Comparison of ENCODE assay signal across 9 mouse cellular contexts in genomic region chr5:30998306-30998705, GRCm38 (mm10). TPM values are rescaled to one million over a fixed set of nuclear protein-coding genes. Genes with fewer than 3 reads are reported as not detected.
DNase-seq lines count a peak whose midpoint lies in the region; ATAC-seq and TF ChIP-seq lines count a peak whose summit lies in the region.
"Had no signal": no experiment of that assay in that cellular context is flagged by ENCODE, and none has a peak within 500 bp of the region (broad histone marks: within the 10 kb centered on the region; RNA-seq: fewer than 3 reads in every experiment).

No protein-coding gene starts in this region.

- H3K4me2 ChIP-seq in hindbrain, postnatal 0 days (ENCODE audit: low read depth, low read length), result no peak overlapping the region
- H3K4me2 ChIP-seq in liver, postnatal 0 days (ENCODE audit: low read depth, low read length), result no peak overlapping the region
- H3K4me2 ChIP-seq: midbrain, embryonic 12.5 days had no signal

- no peak overlapping the region for H3K9ac ChIP-seq in hindbrain, postnatal 0 days (replicated peaks; ENCODE audit: low read length)
- H3K9ac ChIP-seq in liver, postnatal 0 days (replicated peaks), result no peak overlapping the region
- H3K9ac ChIP-seq: midbrain, embryonic 12.5 days had no signal

- TF ChIP-seq CTCF in bone marrow, adult 2 months (IDR thresholded peaks at IDR 0.05; ENCODE audit: control insufficient read depth, insufficient read depth, low read length), result peak; percentile 81
- peak; percentile 74 for TF ChIP-seq CTCF in hindbrain, postnatal 0 days (IDR thresholded peaks at IDR 0.05; ENCODE audit: low read depth)
- TF ChIP-seq CTCF in liver, postnatal 0 days (IDR thresholded peaks at IDR 0.05; ENCODE audit: low read depth), result peak; percentile 88

- no peak for TF ChIP-seq EP300 in liver, postnatal 0 days (IDR thresholded peaks at IDR 0.05; ENCODE audit: low read depth)

- 26% methylated on average over 5 of the region's 5 CpGs for WGBS in bone marrow, adult 2 months
- 26% methylated on average over 5 of the region's 5 CpGs for WGBS in hindbrain, postnatal 0 days
- 26% methylated on average over 5 of the region's 5 CpGs for WGBS in liver, postnatal 0 days (ENCODE audit: insufficient replicate concordance)

- no peaks in the 10 kb centered on the region for H3K9me3 ChIP-seq in hindbrain, postnatal 0 days (ENCODE audit: low read length)
- no peaks in the 10 kb centered on the region for H3K9me3 ChIP-seq in liver, postnatal 0 days (ENCODE audit: low read length)
- H3K9me3 ChIP-seq: midbrain, embryonic 12.5 days had no signal

- intact Hi-C loops in heart, postnatal 10 days (cut with DNase I), result loop anchor here (1.0 to 5.0 kb wide), 2 partner anchors 68 to 131 kb away; partner anchors contain the start of gene Tmem214
- intact Hi-C loops in heart, postnatal 25 days (cut with DNase I), result loop anchor here (2.0 kb wide), 1 partner anchor 190 kb away; no protein-coding TSS in a partner anchor

- no peak overlapping the region for H3K27ac ChIP-seq in bone marrow, adult 2 months (ENCODE audit: control insufficient read depth, insufficient read depth, low read depth, low read length, poor library complexity)
- no peak overlapping the region for H3K27ac ChIP-seq in hindbrain, postnatal 0 days
- H3K27ac ChIP-seq in liver, postnatal 0 days (ENCODE audit: low read depth), result no peak overlapping the region
- H3K27ac ChIP-seq: midbrain, embryonic 12.5 days had no signal

- DNase-seq in heart, postnatal 10 days, result peak; percentile 28 to 49
- DNase-seq in heart, postnatal 25 days (ENCODE audit: low spot score), result no peak
- peak; percentile 35 to 47 for DNase-seq in CD8-positive naive resting alpha-beta T cell, adult 2 months (ENCODE audit: low read depth in 2 of 2, low spot score in 2 of 2)
- peak; percentile 61 for DNase-seq in hindbrain, postnatal 0 days (ENCODE audit: low spot score)
- peak; percentile 77 for DNase-seq in liver, postnatal 0 days
- DNase-seq in spleen, postnatal 4 days (ENCODE audit: low spot score in 2 of 2), result peak; percentile 33 to 72
- no peak for DNase-seq in frontal cortex, postnatal 14 days (ENCODE audit: low spot score in 2 of 2)

- TF ChIP-seq POLR2A in bone marrow, adult 2 months (IDR thresholded peaks at IDR 0.05; ENCODE audit: borderline replicate concordance, control insufficient read depth, low read depth, low read length), result no peak

- H3K4me1 ChIP-seq in bone marrow, adult 2 months (ENCODE audit: control insufficient read depth, insufficient read depth, low read length), result no peaks in the 10 kb centered on the region
- no peaks in the 10 kb centered on the region for H3K4me1 ChIP-seq in hindbrain, postnatal 0 days (ENCODE audit: insufficient read depth, low read length)
- 0 out of 2 replicates have a peak, but pooled peaks cover 3% of the 10 kb centered on the region for H3K4me1 ChIP-seq in liver, postnatal 0 days (ENCODE audit: insufficient read depth)
- H3K4me1 ChIP-seq: midbrain, embryonic 12.5 days had no signal

- H3K4me3 ChIP-seq in bone marrow, adult 2 months (replicated peaks; ENCODE audit: control insufficient read depth, low read depth, low read length), result no peak overlapping the region
- no peak overlapping the region for H3K4me3 ChIP-seq in hindbrain, postnatal 0 days (ENCODE audit: low read length)
- H3K4me3 ChIP-seq in liver, postnatal 0 days (ENCODE audit: low read depth, low read length), result no peak overlapping the region
- H3K4me3 ChIP-seq: midbrain, embryonic 12.5 days had no signal

- no peaks in the 10 kb centered on the region for H3K36me3 ChIP-seq in hindbrain, postnatal 0 days (ENCODE audit: insufficient read depth, low read length)
- H3K36me3 ChIP-seq in liver, postnatal 0 days (replicated peaks; ENCODE audit: insufficient read depth, low read length), result no peaks in the 10 kb centered on the region
- H3K36me3 ChIP-seq: midbrain, embryonic 12.5 days had no signal

- no peaks in the 10 kb centered on the region for H3K27me3 ChIP-seq in hindbrain, postnatal 0 days (ENCODE audit: insufficient read depth, low read length)
- no peaks in the 10 kb centered on the region for H3K27me3 ChIP-seq in liver, postnatal 0 days (ENCODE audit: insufficient read depth, low read length)
- H3K27me3 ChIP-seq: midbrain, embryonic 12.5 days had no signal

- no peak for ATAC-seq in hindbrain, postnatal 0 days
- ATAC-seq in liver, postnatal 0 days, result 0 out of 2 replicates have a peak, but pooled peaks have one; percentile 42

RNA-seq across cellular contexts. Expression of gene Tcf23, which starts 29.8 kb away (rescaled TPM):
- total RNA-seq in heart, postnatal 10 days (2021), result under 1 TPM; 0.15 to 0.53 TPM
- total RNA-seq in heart, postnatal 25 days (2021), result under 1 TPM; 0.45 to 0.75 TPM
- polyA plus RNA-seq in bone marrow, adult 2 months (2011; ENCODE audit: insufficient read depth, insufficient read length, low replicate concordance, missing spikeins), result not detected in 2 replicates
- total RNA-seq in hindbrain, postnatal 0 days (2014; rRNA removed), result 0.04 TPM in 1 of 2 replicates, not detected in the other
- polyA plus RNA-seq in hindbrain, postnatal 0 days (2015; fragmentation: Nextera tagmentation; extraction: Ambion mirVana), result 0.06 TPM in 1 of 2 replicates, not detected in the other
- 0.05 TPM in 1 of 2 replicates, not detected in the other for polyA plus RNA-seq in liver, postnatal 0 days (2015; fragmentation: Nextera tagmentation; extraction: Ambion mirVana)
- polyA plus RNA-seq: midbrain, embryonic 12.5 days had no signal

RNA-seq across cellular contexts. Expression of gene Preb, which starts 38.1 kb away (rescaled TPM):
- total RNA-seq in heart, postnatal 10 days (2021), result 10 to 100 TPM; 64.9 to 71.3 TPM
- total RNA-seq in heart, postnatal 25 days (2021), result 10 to 100 TPM; 79.3 to 82.9 TPM
- polyA plus RNA-seq in bone marrow, adult 2 months (2011; ENCODE audit: insufficient read depth, insufficient read length, low replicate concordance, missing spikeins), result 138 and 214 TPM in 2 replicates
- 43.7 and 49.6 TPM in 2 replicates for total RNA-seq in hindbrain, postnatal 0 days (2014; rRNA removed)
- polyA plus RNA-seq in hindbrain, postnatal 0 days (2015; fragmentation: Nextera tagmentation; extraction: Ambion mirVana), result 104 and 106 TPM in 2 replicates
- 79.2 and 80.6 TPM in 2 replicates for polyA plus RNA-seq in liver, postnatal 0 days (2015; fragmentation: Nextera tagmentation; extraction: Ambion mirVana)

RNA-seq across cellular contexts. Expression of gene Atraid, which starts 49.8 kb away (rescaled TPM):
- 10 to 100 TPM; 62.7 to 64.1 TPM for total RNA-seq in heart, postnatal 10 days (2021)
- total RNA-seq in heart, postnatal 25 days (2021), result 10 to 100 TPM; 44.1 to 47.0 TPM
- 53.2 and 95.6 TPM in 2 replicates for polyA plus RNA-seq in bone marrow, adult 2 months (2011; ENCODE audit: insufficient read depth, insufficient read length, low replicate concordance, missing spikeins)
- total RNA-seq in hindbrain, postnatal 0 days (2014; rRNA removed), result 152 and 155 TPM in 2 replicates
- 240 and 242 TPM in 2 replicates for polyA plus RNA-seq in hindbrain, postnatal 0 days (2015; fragmentation: Nextera tagmentation; extraction: Ambion mirVana)
- polyA plus RNA-seq in liver, postnatal 0 days (2015; fragmentation: Nextera tagmentation; extraction: Ambion mirVana), result 162 and 169 TPM in 2 replicates

RNA-seq across cellular contexts. Expression of gene Slc5a6, which starts 50.4 kb away (rescaled TPM):
- total RNA-seq in heart, postnatal 10 days (2021), result 1 to 10 TPM; 4.7 to 4.8 TPM
- 10 to 100 TPM in 1 of 2 experiments, 1 to 10 TPM in 1; 9.9 to 10.5 TPM for total RNA-seq in heart, postnatal 25 days (2021)
- polyA plus RNA-seq in bone marrow, adult 2 months (2011; ENCODE audit: insufficient read depth, insufficient read length, low replicate concordance, missing spikeins), result 1.6 and 3.6 TPM in 2 replicates
- total RNA-seq in hindbrain, postnatal 0 days (2014; rRNA removed), result 40.9 and 46.7 TPM in 2 replicates
- 27.9 and 33.7 TPM in 2 replicates for polyA plus RNA-seq in hindbrain, postnatal 0 days (2015; fragmentation: Nextera tagmentation; extraction: Ambion mirVana)
- polyA plus RNA-seq in liver, postnatal 0 days (2015; fragmentation: Nextera tagmentation; extraction: Ambion mirVana), result 3.1 and 3.7 TPM in 2 replicates

RNA-seq across cellular contexts. Expression of gene Cgref1, which starts 52.9 kb away (rescaled TPM):
- total RNA-seq in heart, postnatal 10 days (2021), result under 1 TPM; 0.60 to 0.64 TPM
- total RNA-seq in heart, postnatal 25 days (2021), result under 1 TPM; 0.39 to 0.53 TPM
- 1.0 TPM in 1 of 2 replicates, not detected in the other for polyA plus RNA-seq in bone marrow, adult 2 months (2011; ENCODE audit: insufficient read depth, insufficient read length, low replicate concordance, missing spikeins)
- 114 and 153 TPM in 2 replicates for total RNA-seq in hindbrain, postnatal 0 days (2014; rRNA removed)
- 77.4 and 88.0 TPM in 2 replicates for polyA plus RNA-seq in hindbrain, postnatal 0 days (2015; fragmentation: Nextera tagmentation; extraction: Ambion mirVana)
- polyA plus RNA-seq in liver, postnatal 0 days (2015; fragmentation: Nextera tagmentation; extraction: Ambion mirVana), result 18.7 and 22.8 TPM in 2 replicates

Comparison
In these comparisons a context has a peak if more than half of its experiments do, and no peak if none do; other contexts are left out.
1. DNase-seq: peak in heart, postnatal 10 days (2 of 2), CD8-positive naive resting alpha-beta T cell, adult 2 months (2 of 2), hindbrain, postnatal 0 days (single experiment), liver, postnatal 0 days (single experiment) and spleen, postnatal 4 days (2 of 2); none in heart, postnatal 25 days (single experiment) and frontal cortex, postnatal 14 days (0 of 2).
2. Peak in every context shown above with its lines, with median percentiles within 50 percentile points of each other: CTCF ChIP-seq.